Mouse (Mus musculus): ENCODE results near the gene Golt1a. TPM values are rescaled to one million over a fixed set of nuclear protein-coding genes. Genes with fewer than 3 reads are reported as not detected.

Golt1a gene
- polyA plus RNA-seq, 1 experiment from 2014 or later = not detected

DNA sequence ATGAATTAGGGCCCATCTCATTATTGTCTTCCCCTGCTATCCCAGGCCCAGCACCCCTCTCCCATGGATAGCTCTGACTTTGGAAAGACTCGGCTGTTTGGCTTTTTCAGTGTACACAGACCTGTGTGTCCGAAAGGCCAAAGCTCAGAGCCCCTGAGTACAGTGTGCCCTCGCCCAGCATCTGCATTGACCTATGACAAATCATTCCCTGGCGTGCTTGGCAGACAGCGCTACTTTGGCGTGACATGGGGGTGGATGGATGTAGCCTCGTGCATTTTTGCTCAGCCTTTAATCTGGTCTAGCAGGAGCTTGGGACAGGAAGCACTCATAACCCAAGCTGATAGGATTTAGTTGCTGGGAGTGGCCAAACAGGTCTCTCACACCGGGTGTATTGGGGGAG, 62.5 kb downstream of the Golt1a start:
- 71% methylated on average over 8 of the region's 8 CpGs for WGBS

More for the DNA sequence above, 62.5 kb downstream of the Golt1a start:
- Histone ChIP-seq H3K27me3 (replicated peaks; ENCODE audit: low read depth, poor library complexity, severe bottlenecking) (peaks cover 12% of the 10 kb centered on the region), H3K9me3 (no peaks in the 10 kb centered on the region), H3K4me3 (no peak overlapping the region), H3K27ac (replicated peaks) (no peak overlapping the region), H3K4me1 (peaks cover 51% of the 10 kb centered on the region), H3K36me3 (replicated peaks) (no peaks in the 10 kb centered on the region)
- DNase-seq (ENCODE audit: low spot score) = no peak

Other genes with a start within 250 kb of the Golt1a start
- 49.4 and 57.3 TPM in 2 replicates for gene Ppp1r15b, start 178.7 kb upstream of the Golt1a start, polyA plus RNA-seq (2016; fragmentation: Nextera tagmentation; extraction: Ambion mirVana)
- 3.4 and 3.7 TPM in 2 replicates for gene Plekha6, start 145.6 kb upstream of the Golt1a start, polyA plus RNA-seq (2016; fragmentation: Nextera tagmentation; extraction: Ambion mirVana)
- not detected in 2 replicates for gene Kiss1, start 12.1 kb downstream of the Golt1a start, polyA plus RNA-seq (2016; fragmentation: Nextera tagmentation; extraction: Ambion mirVana)
- 0.13 TPM in 1 of 2 replicates, not detected in the other for gene Ren1, start 40.7 kb downstream of the Golt1a start, polyA plus RNA-seq (2016; fragmentation: Nextera tagmentation; extraction: Ambion mirVana)
- gene Etnk2, start 53.8 kb downstream of the Golt1a start, polyA plus RNA-seq (2016; fragmentation: Nextera tagmentation; extraction: Ambion mirVana) = 2.6 and 3.3 TPM in 2 replicates
- 12.1 and 18.1 TPM in 2 replicates for gene Sox13, start 114.6 kb downstream of the Golt1a start, polyA plus RNA-seq (2016; fragmentation: Nextera tagmentation; extraction: Ambion mirVana)